Mouse (Mus musculus) bone marrow macrophage, adult 2 months (primary cell): ENCODE measurements around the gene Nek11.

Experiments used
- CTCF ChIP-seq: IDR thresholded peaks from 2 replicates; pipeline ENCODE4 v1.5.1; 2012; ENCODE audit warnings: low read depth, mild to moderate bottlenecking, low read length, moderate library complexity
- POLR2A ChIP-seq: IDR thresholded peaks from 2 replicates; pipeline ENCODE4 v1.6.1; 2012; ENCODE audit warnings: mild to moderate bottlenecking, low read depth, low read length, borderline replicate concordance

GRCm38 (mm10) chr9:105362181-105362580 is 33.1 kb downstream of the Nek11 start:
- TF ChIP-seq CTCF (no peak), POLR2A (no peak)
